Mouse (Mus musculus): ENCODE data around the gene Cyyr1.

The Cyyr1 gene

DNA sequence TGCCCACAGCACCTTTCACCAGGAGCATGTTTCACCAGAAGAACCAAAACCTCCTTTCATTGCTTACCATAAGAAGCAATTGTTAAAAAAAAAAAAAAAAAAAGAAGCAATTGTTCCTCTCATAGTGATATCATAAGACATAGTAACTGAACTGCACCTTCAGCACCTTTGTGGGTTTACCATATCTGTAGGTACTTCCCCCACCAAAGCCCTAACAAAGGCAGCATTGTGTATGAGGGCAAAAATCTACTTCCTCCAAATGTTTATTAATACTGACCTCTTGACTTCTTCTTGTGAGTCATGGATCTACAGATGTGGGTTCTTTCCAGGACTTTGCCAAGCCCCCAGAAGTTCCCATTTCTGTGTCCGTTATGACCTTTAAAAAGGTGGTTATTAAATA is 98.2 kb downstream of the Cyyr1 start:
- no peak for DNase-seq

- no peak for DNase-seq
These were observed 106.9 kb downstream of the Cyyr1 start for GRCm38 (mm10) chr16:85446306-85446705.

- no peak for DNase-seq
These were observed 107.4 kb downstream of the Cyyr1 start for GRCm38 (mm10) chr16:85445801-85446200.

DNA sequence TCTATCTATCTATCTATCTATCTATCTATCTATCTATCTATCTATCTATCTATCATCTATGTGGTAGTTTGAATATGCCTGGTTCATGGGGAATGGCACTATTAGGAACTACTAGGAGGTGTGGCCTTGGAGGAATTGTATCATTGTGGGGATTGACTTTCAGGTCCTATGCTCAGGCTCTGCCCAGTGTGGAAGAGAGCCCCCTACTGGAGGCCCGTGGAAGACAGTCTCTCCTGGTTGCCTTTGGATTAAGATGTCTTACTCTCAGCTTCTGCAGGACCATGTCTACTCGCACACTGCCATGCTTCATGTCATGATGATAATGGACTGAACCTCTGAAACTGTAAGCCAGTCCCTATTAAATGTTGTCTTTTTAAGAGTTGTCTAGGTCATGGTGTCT is 117.8 kb downstream of the Cyyr1 start:
- DNase-seq = peak in 1 of 2 experiments; percentile 58

GRCm38 (mm10) chr16:85429173-85429572 is 124.0 kb downstream of the Cyyr1 start:
- peak in 1 of 2 experiments; percentile 2 for DNase-seq

DNA sequence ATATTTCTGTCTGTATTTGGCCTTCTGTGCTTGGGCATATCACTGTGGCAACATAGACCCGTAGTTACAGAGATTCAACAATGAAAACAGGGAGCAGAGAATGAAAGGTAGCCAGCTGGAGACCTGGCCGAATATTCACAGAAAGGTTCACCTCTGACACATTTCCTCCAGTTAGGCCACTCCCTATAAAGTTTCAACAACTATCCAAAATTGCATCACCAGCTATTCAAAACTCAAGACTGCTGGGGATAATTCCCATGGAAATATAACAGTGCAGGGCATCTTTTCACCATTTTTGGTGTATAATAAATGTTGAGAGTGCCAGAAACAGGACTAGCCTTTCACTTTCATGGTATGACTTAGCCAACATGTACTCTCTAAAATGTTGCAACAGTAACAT is 130.3 kb downstream of the Cyyr1 start:
- no peak for DNase-seq

DNA sequence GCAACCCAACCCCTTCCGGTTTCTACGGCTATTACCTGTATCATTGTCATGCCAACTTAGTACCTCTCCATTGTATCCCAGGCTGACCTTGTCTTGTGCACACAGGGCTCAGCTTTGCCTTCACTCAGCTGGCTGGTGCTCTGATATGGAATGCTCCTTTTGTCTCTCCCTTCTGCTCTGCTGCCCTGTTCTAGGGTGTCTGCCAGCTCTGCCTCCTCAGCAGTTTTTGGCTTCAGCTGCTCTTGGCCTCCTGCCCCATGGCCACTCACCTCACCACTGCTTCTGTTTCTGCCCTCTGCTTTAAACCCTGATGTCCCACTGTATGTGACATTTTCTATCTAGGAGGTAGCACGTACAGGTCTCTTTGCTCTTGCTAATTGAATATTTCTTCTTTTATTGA is 137.8 kb downstream of the Cyyr1 start:
- peak; percentile 30 to 40 for DNase-seq

- peak; percentile 11 to 45 for DNase-seq
These were observed 159.7 kb downstream of the Cyyr1 start for GRCm38 (mm10) chr16:85393430-85393948.

DNA sequence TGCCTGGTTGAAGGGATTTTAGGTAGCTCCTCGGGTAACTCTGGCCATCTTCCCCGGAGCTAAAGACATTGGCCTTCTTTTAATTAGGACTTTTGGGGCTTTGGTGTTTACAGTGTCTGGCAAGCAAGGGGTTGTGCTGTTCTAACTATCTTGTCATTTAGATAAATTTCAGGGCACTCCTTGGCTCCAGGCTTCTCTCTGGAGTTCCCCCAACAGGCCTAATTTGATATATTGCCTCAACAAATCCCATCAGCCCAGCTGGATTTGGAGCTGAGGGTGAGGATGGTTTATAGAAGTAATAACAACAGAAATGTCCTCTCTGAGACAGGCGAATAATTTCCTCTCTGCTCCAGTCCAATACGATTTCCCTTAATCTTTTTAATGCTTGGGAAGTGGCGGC is 166.4 kb downstream of the Cyyr1 start:
- DNase-seq = no peak

Measured in kidney, postnatal 25 days (tissue).